Mouse (Mus musculus) heart, embryonic 10.5 days (tissue): ENCODE data around the gene Nexn. TPM values are rescaled to one million over a fixed set of nuclear protein-coding genes. Genes with fewer than 3 reads are reported as not detected.
"Not testable (repeated sequence)": the region's sequence is repeated elsewhere in the genome, so short reads cannot be mapped to it uniquely, and the experiment has no call there.

Source experiments
- DNase-seq: peaks from one replicate; pipeline ENCODE4 v3.0.0-alpha.2; 2017; ENCODE audit warnings: low spot score
- H3K27ac ChIP-seq: fragments of 300-500 bp; sonication (generic); 2 replicates; pipeline ENCODE4 v1.5.1; 2016; ENCODE audit warnings: mild to moderate bottlenecking
- H3K27me3 ChIP-seq: fragments of 300-500 bp; sonication (generic); 2 replicates; pipeline ENCODE4 v1.6.1; 2016; ENCODE audit warnings: mild to moderate bottlenecking; ENCODE audit not compliant: poor library complexity, insufficient read depth, severe bottlenecking
- H3K36me3 ChIP-seq: fragments of 300-500 bp; sonication (generic); 2 replicates; pipeline ENCODE4 v1.6.1; 2016; ENCODE audit warnings: mild to moderate bottlenecking, moderate library complexity
- H3K4me1 ChIP-seq: fragments of 300-500 bp; sonication (generic); 2 replicates; pipeline ENCODE4 v1.6.1; 2016; ENCODE audit warnings: mild to moderate bottlenecking
- H3K4me3 ChIP-seq: fragments of 300-500 bp; sonication (generic); 2 replicates; pipeline ENCODE4 v1.5.1; 2016; ENCODE audit warnings: mild to moderate bottlenecking, moderate library complexity
- H3K9me3 ChIP-seq: fragments of 300-500 bp; sonication (generic); 2 replicates; pipeline ENCODE4 v1.6.1; 2016; ENCODE audit warnings: mild to moderate bottlenecking, moderate library complexity
- WGBS: fragments of 180-500 bp; shearing (Covaris S2); methylation state at CpG from one replicate; pipeline ENCODE4 v1.1.7; 2016; 5-methylcytosine and 5-hydroxymethylcytosine counted together
- polyA plus RNA-seq: library from polyadenylated mRNA; unstranded; fragments of >200 nt; fragmentation: Nextera tagmentation; extraction: Ambion mirVana; gene quantifications from 2 replicates; pipeline ENCODE4 v1.2.1, GENCODE M21; 2016

Gene Nexn
- polyA plus RNA-seq, 1 experiment from 2014 or later = 102 TPM

DNA sequence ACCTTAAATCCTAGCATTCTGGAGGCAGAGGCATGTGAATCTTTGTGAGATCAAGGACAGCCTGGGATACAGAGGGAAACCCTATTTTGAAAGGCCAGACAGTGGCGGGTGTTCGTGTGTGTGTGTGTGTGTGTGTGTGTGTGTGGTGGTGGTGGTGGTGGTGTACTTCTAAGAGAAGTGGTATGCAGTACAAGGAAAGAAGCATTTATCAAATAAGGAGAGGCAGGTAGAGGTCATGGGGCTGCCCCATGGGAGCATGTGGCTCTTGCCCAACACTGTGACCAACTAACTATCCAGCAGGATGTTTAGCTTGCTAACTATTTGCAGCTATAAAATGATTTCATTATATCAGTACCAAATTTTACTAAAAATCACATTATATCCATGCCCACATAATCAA, 64.5 kb downstream of the Nexn start:
- H3K4me1 ChIP-seq = no peaks in the 10 kb centered on the region
- H3K36me3 ChIP-seq = no peaks in the 10 kb centered on the region
- no peaks in the 10 kb centered on the region for H3K27me3 ChIP-seq
- H3K4me3 ChIP-seq = no peak overlapping the region
- H3K27ac ChIP-seq = no peak overlapping the region
- H3K9me3 ChIP-seq = no peaks in the 10 kb centered on the region
- no peak for DNase-seq
- WGBS = 71% methylated on average over 2 of the region's 2 CpGs

DNA sequence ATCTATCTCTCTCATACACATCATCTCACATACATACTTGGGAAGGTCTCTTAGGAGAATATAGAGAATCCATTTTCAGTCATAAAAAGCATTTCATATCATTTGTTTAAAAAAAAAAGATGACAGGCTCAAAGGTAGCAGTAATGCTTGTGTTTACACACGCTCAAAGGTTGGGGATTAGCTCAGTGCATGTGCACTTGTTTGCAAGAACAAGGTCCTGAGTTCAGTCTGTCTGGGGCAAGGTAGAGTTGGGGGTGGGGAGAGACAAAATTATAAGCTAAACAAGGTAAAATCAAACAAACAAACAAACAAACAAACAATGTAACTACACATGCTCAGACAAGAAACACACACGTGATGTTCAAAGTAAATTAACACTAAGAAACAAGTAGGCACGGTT, 65.0 kb downstream of the Nexn start:
- no peak overlapping the region for H3K27ac ChIP-seq
- 94% methylated on average over 3 of the region's 3 CpGs for WGBS
- H3K4me3 ChIP-seq = no peak overlapping the region
- H3K27me3 ChIP-seq = no peaks in the 10 kb centered on the region
- no peaks in the 10 kb centered on the region for H3K36me3 ChIP-seq
- no peak for DNase-seq
- no peaks in the 10 kb centered on the region for H3K4me1 ChIP-seq
- H3K9me3 ChIP-seq = no peaks in the 10 kb centered on the region

DNA sequence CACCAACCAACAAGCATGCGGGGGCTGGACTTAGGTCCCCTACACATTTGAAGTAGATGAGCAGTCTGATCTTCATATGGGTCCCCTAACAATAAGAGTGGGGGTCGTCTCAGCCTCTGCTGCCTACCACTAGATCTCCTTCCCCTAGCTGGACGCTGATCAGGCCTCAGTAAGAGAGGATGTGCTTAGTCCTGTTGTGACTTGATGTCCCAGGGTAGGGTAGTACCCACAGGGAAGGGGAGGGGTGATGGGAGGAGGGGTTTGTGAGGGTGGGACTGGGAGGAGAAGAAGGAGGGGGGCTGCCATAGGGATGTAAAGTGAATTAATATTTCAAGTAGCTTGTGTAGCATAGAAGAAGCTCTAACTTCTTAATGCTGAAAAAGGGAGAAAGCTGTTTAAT, 67.0 kb downstream of the Nexn start:
- no peak for DNase-seq
- 64% methylated on average over 3 of the region's 3 CpGs for WGBS
- H3K4me3 ChIP-seq = no peak overlapping the region

DNA sequence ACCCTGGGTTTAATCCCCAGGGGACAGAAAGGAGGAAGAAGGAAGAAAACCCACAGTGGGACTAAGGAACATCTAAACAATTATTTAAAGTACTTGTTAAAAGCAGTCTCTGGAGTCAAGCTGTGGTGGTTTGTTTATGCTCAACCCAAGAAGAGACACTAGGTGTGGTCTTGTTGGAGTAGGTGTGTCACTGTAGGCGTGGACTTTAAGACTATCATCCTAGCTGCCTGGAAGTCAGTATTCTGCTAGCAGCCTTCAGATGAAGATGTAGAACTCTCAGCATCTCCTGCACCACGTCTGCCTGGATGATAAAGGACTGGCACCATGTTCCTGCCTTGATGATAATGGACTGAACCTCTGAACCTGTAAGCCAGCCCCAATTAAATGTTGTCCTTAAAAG, 68.9 kb downstream of the Nexn start:
- WGBS = 36% methylated on average over 2 of the region's 2 CpGs
- H3K9me3 ChIP-seq, H3K4me3 ChIP-seq, H3K4me1 ChIP-seq, DNase-seq, H3K36me3 ChIP-seq, H3K27me3 ChIP-seq, H3K27ac ChIP-seq: not testable (repeated sequence)

More for the DNA sequence above, 67.0 kb downstream of the Nexn start:
- Histone ChIP-seq H3K27ac (no peak overlapping the region), H3K9me3 (no peaks in the 10 kb centered on the region), H3K36me3 (no peaks in the 10 kb centered on the region), H3K4me1 (no peaks in the 10 kb centered on the region; the same call in 1 of the 2 replicates), H3K27me3 (no peaks in the 10 kb centered on the region)

DNA sequence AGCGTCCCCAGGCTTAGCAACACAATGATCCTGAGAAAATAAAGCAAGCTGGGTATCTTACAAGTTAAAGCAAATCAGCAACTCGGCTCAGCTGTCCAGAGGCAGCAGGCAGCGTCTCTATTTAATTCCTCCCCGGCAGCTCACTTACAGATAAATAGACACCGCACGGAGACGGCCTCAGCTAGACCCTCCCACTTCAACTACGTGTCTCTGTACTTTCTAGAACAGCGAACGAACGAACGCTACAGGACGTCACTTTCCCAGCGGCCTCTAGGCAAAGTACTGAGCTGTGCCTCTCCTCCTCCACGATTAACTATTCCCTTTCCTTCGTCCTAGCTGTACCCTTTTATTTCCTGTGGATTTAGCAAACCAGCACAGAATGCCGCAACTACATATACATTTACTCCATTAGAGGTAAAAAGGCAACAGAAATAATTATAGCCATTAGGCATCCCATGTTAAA, 72.5 kb downstream of the Nexn start:
- Histone ChIP-seq H3K4me1 (peaks cover 17% of the 10 kb centered on the region), H3K27me3 (no peaks in the 10 kb centered on the region), H3K4me3 (peak overlapping the region; percentile 64), H3K27ac (peak overlapping the region; percentile 86), H3K36me3 (no peaks in the 10 kb centered on the region), H3K9me3 (no peaks in the 10 kb centered on the region)
- peak; percentile 97 for DNase-seq
- WGBS = 1% methylated on average over 17 of the region's 17 CpGs

DNA sequence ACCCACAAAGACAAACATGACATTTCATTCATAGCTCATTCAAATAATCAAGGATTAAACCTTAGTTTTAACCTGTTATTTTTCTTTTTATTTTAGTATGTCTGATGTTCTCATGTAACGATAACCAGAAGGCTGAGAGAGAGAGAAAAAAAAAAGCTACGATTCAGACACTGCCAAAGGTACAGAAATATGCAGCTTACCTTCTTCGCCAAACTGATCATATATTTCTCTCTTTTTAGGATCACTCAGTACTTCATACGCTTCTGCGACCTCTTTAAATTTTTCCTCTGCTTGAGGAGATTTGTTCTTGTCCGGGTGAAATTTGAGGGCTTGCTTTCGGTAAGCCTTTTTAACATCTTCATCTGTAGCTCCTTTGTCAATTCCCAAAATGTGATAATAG, 73.0 kb downstream of the Nexn start:
- no peaks in the 10 kb centered on the region for H3K36me3 ChIP-seq
- no peaks in the 10 kb centered on the region for H3K9me3 ChIP-seq
- peak overlapping the region; percentile 64 for H3K4me3 ChIP-seq
- 10% methylated on average over 7 of the region's 7 CpGs for WGBS
- H3K27me3 ChIP-seq = no peaks in the 10 kb centered on the region
- peaks cover 18% of the 10 kb centered on the region for H3K4me1 ChIP-seq
- H3K27ac ChIP-seq = peak overlapping the region; percentile 86
- DNase-seq = no peak

DNA sequence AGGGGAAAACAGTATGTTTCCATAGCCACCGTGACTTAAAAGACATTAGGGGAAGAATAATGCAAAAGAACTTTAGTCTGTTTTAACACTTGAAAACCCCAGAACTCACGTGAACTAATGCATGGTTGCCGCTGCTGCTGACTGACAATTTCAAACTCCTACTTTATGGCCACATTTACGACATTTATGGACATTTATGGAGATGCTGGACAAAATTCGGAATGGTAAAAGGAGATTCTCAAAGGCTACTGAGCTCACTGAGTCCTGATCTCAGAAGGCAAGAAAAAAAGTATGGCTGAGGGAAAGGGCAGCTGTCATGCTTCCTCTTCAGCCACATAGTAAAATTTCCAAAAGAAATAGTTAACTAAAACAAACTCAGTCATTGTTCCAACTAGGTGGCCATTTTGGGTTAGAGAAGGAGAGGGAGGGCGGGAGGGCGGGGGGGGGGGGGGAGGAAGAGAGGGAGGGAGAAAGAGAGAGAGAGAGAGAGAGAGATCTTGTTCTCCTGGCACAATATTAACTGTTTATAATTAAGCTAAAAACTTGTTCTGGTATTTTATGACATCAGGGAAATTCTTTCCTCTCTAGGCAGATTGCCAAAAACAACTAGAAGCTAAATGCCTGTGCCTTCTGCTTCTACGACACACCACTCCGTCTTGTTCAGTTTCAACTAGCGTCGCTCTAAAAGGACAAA, 73.8 kb downstream of the Nexn start:
- Histone ChIP-seq H3K4me3 (peak overlapping the region; percentile 64), H3K9me3 (no peaks in the 10 kb centered on the region), H3K27ac (peak overlapping the region; percentile 86), H3K4me1 (peaks cover 18% of the 10 kb centered on the region), H3K27me3 (no peaks in the 10 kb centered on the region), H3K36me3 (no peaks in the 10 kb centered on the region)
- 30% methylated on average over 10 of the region's 11 CpGs for WGBS
- no peak for DNase-seq

DNA sequence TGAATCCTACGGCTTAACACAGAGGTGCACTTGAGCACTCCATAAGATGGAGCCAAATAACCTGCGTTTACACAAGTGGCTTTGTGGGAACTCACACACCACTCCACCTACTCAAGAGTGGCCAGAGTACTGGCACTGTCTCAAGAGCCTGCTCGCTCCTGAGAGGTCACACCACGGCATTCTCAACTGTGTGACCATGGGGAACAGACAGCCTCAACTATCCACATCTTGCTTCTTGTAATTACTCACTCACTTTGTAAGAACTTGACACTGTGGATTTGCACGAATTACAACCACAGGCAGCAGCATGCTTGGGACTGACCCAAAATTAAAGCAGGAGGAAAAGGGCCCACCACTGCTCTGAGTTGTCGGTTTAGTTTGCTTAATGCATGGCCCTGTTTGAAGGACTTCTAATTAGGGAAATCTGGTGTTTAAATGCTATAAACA, 74.3 kb downstream of the Nexn start:
- peak; percentile 81 for DNase-seq
- Histone ChIP-seq H3K36me3 (peaks cover under 1% of the 10 kb centered on the region; the same call in 1 of the 2 replicates), H3K27ac (peak overlapping the region; percentile 86), H3K4me3 (peak overlapping the region; percentile 64), H3K4me1 (peaks cover 19% of the 10 kb centered on the region), H3K27me3 (no peaks in the 10 kb centered on the region), H3K9me3 (no peaks in the 10 kb centered on the region)
- 13% methylated on average over 6 of the region's 6 CpGs for WGBS

DNA sequence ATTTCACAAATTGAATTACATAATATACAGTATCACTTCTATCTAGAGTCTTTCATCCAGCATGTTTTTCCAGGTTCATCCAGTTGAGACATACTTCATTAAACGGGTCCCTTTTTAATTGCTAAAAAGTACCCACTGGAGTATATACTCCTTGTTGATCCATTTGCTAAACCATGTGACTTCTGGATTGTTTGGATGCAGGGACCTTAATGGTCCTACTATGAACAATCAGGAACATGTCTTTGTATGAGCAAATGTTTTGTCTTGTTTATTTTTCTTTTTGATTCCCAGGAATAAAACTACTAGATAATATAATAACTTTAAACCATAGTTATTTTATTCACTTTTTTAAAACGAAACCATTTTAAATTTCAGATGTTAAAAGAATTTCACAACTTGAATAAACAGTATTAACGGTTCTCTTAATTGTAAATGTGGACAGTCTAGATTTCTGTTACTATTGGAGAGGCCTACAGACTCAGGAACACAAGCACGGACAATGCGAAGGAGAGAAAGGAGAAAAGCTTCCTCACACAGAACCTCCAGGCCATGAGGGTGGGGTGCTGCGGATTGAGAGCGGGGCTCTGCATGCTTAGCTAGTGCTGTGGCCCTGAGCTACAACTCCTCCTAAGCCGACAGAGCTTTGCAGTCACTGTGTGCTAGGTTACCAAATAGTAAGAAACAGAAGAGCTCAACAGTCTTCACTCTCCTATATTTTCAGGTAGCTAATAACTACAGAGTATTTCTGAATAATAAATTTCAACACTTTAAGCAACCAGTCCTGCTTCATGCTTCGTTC, 75.3 kb downstream of the Nexn start:
- no peak for DNase-seq
- Histone ChIP-seq H3K4me1 (peaks cover 22% of the 10 kb centered on the region), H3K9me3 (no peaks in the 10 kb centered on the region), H3K4me3 (peak overlapping the region; percentile 42), H3K27ac (peak overlapping the region; percentile 66), H3K27me3 (no peaks in the 10 kb centered on the region), H3K36me3 (peaks cover 10% of the 10 kb centered on the region; the same call in 1 of the 2 replicates)
- 71% methylated on average over 9 of the region's 9 CpGs for WGBS

DNA sequence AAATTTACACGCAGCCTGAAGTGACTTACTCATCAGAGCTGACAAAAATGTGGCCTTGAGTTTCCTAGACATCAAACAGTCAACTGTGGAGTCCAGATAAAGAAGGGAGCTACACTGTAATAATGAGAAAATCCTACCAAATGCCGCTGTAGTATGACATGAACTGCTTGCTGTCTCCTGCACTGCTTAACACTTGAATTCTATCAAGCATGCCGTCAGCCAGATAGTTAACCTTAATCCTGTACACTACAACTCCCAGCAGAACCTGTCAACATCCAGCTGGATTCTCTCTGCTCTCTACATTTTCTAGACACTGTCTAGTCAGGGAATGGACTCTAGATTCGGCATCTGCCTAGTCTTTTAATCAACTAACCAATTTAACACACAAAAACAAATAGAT, 76.8 kb downstream of the Nexn start:
- peaks cover 25% of the 10 kb centered on the region for H3K36me3 ChIP-seq
- 26% methylated on average over 4 of the region's 4 CpGs for WGBS
- H3K4me3 ChIP-seq = no peak overlapping the region; the same call in 1 of the 2 replicates
- H3K27ac ChIP-seq = no peak overlapping the region
- no peak for DNase-seq
- no peaks in the 10 kb centered on the region for H3K9me3 ChIP-seq
- H3K27me3 ChIP-seq = no peaks in the 10 kb centered on the region
- peaks cover 22% of the 10 kb centered on the region for H3K4me1 ChIP-seq

Other genes with a start within 250 kb of the Nexn start
- gene Gipc2, start 100.1 kb downstream of the Nexn start, polyA plus RNA-seq = 4.2 and 10.8 TPM in 2 replicates
- gene Dnajb4, start 56.0 kb downstream of the Nexn start, polyA plus RNA-seq = 30.5 and 32.1 TPM in 2 replicates
- gene Fubp1, start 55.9 kb downstream of the Nexn start, polyA plus RNA-seq = 179 and 249 TPM in 2 replicates
- 14.5 and 18.4 TPM in 2 replicates for gene Miga1, start 74.1 kb upstream of the Nexn start, polyA plus RNA-seq
- gene Usp33, start 80.1 kb upstream of the Nexn start, polyA plus RNA-seq = 36.2 and 37.6 TPM in 2 replicates
- 41.1 and 42.7 TPM in 2 replicates for gene Zzz3, start 129.1 kb upstream of the Nexn start, polyA plus RNA-seq